Mouse (Mus musculus) E14TG2a.4 (cell line): ENCODE data around the gene Rps6ka4.

Source experiments
- H3K27me3 ChIP-seq: 2 replicates; pipeline ENCODE4 v1.6.1; 2014; ENCODE audit warnings: low read length, control low read depth; ENCODE audit not compliant: insufficient read depth
- H3K36me3 ChIP-seq: 2 replicates; pipeline ENCODE4 v1.6.1; 2014; ENCODE audit warnings: low read length, control low read depth; ENCODE audit not compliant: insufficient read depth
- H3K4me1 ChIP-seq: replicated peaks from 2 replicates; pipeline ENCODE4 v1.6.1; 2014; ENCODE audit warnings: low read depth, low read length, control low read depth
- H3K4me3 ChIP-seq: replicated peaks from 2 replicates; pipeline ENCODE4 v1.5.1; 2014; ENCODE audit warnings: mild to moderate bottlenecking, low read length
- H3K9me3 ChIP-seq: 2 replicates; pipeline ENCODE4 v1.6.1; 2014; ENCODE audit warnings: low read length, control low read depth
- CTCF ChIP-seq: conservative IDR thresholded peaks from 2 replicates; pipeline ENCODE4 v1.5.1; 2014; ENCODE audit warnings: low read length
- NANOG ChIP-seq: IDR thresholded peaks from 2 replicates; pipeline ENCODE4 v1.6.1; 2014; ENCODE audit warnings: borderline replicate concordance, low read length, mixed read lengths
- POU5F1 ChIP-seq: IDR thresholded peaks from 2 replicates; pipeline ENCODE4 v1.6.1; 2014; ENCODE audit warnings: low read length, borderline replicate concordance

Gene Rps6ka4

DNA sequence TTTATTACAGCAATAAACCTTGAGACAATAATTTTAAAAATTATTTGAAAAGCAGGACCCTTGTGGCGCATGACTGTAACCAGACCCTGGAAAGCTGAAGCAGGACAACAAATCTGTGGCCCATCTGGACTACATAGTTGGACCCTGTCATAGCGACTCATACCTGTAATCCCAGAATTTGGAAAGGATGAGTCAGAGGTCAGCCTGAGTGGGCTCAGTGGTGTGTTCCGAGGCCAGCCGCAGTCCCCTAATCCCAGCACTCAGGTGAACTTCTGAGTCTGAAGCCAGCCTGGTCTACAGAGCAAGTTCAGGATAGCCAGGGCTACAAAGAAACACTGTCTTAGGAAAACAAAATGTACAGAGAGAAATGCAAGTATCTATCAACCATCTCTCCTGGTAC lies 21.0 kb upstream of the Rps6ka4 start:
- Histone ChIP-seq H3K36me3 (no peaks in the 10 kb centered on the region), H3K9me3 (peaks cover 4% of the 10 kb centered on the region; the same call in 1 of the 2 replicates), H3K4me1 (peaks cover 27% of the 10 kb centered on the region), H3K27me3 (0 out of 2 replicates have a peak, but pooled peaks cover 4% of the 10 kb centered on the region), H3K4me3 (no peak overlapping the region)
- TF ChIP-seq POU5F1 (no peak), CTCF (no peak), NANOG (no peak)

DNA sequence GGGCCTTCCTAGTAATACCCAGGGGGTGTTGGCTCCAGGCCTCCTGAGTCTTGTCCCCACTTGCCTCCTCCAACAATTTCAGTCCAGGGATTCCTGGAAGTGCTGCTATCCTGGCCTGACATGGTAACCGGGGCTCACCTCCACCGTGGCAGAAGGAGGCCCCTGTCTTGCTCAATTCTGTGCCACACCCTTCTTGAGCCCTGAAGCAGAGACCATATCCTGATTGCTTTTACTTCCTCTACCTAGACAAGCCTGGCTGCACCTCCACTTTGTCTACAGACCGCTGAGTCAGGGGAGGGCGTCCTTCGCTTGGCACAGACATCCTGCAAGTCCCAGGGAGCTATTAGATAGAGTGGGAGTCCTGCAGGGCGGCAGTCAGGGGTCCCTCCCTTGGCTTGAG lies 20.3 kb upstream of the Rps6ka4 start:
- Histone ChIP-seq H3K27me3 (peaks cover 10% of the 10 kb centered on the region), H3K9me3 (peaks cover 4% of the 10 kb centered on the region; the same call in 1 of the 2 replicates), H3K4me1 (peaks cover 29% of the 10 kb centered on the region), H3K4me3 (no peak overlapping the region), H3K36me3 (no peaks in the 10 kb centered on the region)
- no peak for TF ChIP-seq CTCF
- TF ChIP-seq POU5F1, result no peak
- TF ChIP-seq NANOG, result no peak

DNA sequence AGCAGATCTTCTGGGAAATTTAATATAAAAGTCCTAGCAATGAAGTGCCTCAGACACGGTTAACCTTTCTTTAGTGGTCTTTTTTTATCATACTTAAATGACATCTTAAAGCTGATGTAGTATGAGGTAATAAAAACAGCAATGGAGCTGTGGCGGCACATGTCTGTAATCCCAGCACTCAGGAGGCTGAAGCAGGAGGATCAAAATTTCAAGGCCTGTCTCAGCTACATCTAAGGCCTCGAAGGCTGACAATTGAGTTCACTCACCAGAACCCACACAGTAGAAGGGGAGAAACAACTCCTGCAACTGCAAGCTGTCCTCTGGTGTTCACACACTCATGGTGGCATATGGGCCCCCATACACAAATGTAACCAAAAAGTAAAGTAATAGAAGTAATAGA lies 19.5 kb upstream of the Rps6ka4 start:
- peaks cover 13% of the 10 kb centered on the region for H3K27me3 ChIP-seq
- H3K4me1 ChIP-seq, result peaks cover 32% of the 10 kb centered on the region
- H3K9me3 ChIP-seq, result peaks cover 4% of the 10 kb centered on the region; the same call in 1 of the 2 replicates
- no peak overlapping the region for H3K4me3 ChIP-seq
- no peaks in the 10 kb centered on the region for H3K36me3 ChIP-seq
- TF ChIP-seq POU5F1 (no peak), NANOG (no peak), CTCF (no peak)

DNA sequence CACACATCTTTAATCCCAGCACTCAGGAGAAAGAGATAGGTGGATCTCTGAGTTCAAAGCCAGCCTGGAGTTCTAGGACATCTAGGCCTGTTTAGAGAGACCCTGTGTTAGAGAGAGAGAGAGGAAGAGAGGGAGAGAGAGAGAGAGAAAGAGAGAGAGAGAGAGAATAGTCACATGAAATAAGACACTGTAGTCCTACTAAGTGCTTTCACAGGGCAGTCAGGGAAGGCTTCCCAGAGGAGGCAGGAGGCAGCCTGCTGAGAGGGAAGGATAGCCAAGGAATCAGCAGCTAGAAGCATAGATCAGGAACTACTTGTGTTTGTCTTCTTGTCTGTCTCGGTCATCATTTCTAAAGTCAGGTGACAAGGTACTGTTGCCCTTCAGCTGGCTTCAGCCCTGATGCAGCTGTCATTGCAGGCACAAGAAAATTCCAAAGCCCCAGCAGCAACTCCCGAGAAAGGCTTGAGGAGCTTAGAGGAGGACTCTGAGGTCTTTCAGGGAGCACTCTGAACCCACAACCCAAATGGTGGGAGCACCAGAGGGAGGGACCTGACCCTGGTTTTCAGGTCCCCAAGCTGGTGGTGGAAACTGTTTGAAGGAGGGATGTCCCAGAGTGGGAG lies 18.7 kb upstream of the Rps6ka4 start:
- no peak for TF ChIP-seq NANOG
- no peak for TF ChIP-seq CTCF
- no peak for TF ChIP-seq POU5F1
- Histone ChIP-seq H3K4me3 (no peak overlapping the region), H3K9me3 (no peaks in the 10 kb centered on the region), H3K27me3 (peaks cover 20% of the 10 kb centered on the region), H3K4me1 (peaks cover 40% of the 10 kb centered on the region), H3K36me3 (no peaks in the 10 kb centered on the region)

- H3K27me3 ChIP-seq, result peaks cover 31% of the 10 kb centered on the region
- peaks cover 48% of the 10 kb centered on the region for H3K4me1 ChIP-seq
- H3K4me3 ChIP-seq, result no peak within 1 kb of the TSS
- H3K9me3 ChIP-seq, result no peaks in the 10 kb centered on the region
- TF ChIP-seq POU5F1 (no peak), NANOG (no peak), CTCF (no peak)
- H3K36me3 ChIP-seq, result no peaks in the 10 kb centered on the region
Measured at GRCm38 (mm10) chr19:6858031-6858430, 17.6 kb upstream of the Rps6ka4 start, which contains the start of gene Ccdc88b. Ccdc88b (minus strand) TSS chr19:6858211.

DNA sequence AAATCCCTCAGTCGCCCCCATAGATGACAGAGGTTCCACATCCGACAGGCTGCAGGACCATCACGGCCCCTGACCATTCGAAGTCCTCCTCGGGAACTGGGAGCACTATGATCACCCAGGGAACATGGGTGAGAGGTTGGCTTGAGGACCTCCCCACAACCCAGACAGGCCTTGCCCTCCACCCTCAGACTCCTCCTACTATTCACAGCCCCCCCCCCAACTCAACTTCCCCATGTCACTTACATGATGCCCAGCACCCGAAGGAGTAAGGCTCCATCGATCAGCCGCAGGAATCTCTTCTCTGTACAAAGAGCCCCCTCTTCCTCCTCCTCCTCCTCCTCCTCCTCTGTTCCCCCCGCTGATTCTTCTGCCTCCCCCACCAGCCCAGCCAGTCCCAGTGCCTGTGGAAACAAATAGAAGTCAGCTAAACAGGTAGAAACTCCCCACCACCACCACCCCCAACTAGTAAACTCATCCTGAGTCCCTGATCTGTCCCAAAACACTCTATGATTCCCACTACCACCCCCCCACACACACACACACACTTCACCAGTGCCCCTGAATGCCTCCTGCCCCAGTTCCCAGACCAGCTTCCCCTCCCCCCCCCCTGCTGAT lies 17.1 kb upstream of the Rps6ka4 start:
- H3K4me3 ChIP-seq, result no peak overlapping the region
- no peak for TF ChIP-seq POU5F1
- TF ChIP-seq CTCF, result no peak
- TF ChIP-seq NANOG, result no peak

GRCm38 (mm10) chr19:6857003-6857360 lies 16.5 kb upstream of the Rps6ka4 start:
- H3K4me3 ChIP-seq, result no peak overlapping the region
- no peaks in the 10 kb centered on the region for H3K9me3 ChIP-seq
- H3K4me1 ChIP-seq, result peaks cover 52% of the 10 kb centered on the region
- H3K27me3 ChIP-seq, result peaks cover 33% of the 10 kb centered on the region
- TF ChIP-seq CTCF (no peak), POU5F1 (no peak), NANOG (no peak)
- no peaks in the 10 kb centered on the region for H3K36me3 ChIP-seq

More for the DNA sequence above, 17.1 kb upstream of the Rps6ka4 start:
- Histone ChIP-seq H3K36me3 (no peaks in the 10 kb centered on the region), H3K9me3 (no peaks in the 10 kb centered on the region), H3K4me1 (peaks cover 53% of the 10 kb centered on the region), H3K27me3 (peaks cover 33% of the 10 kb centered on the region)

DNA sequence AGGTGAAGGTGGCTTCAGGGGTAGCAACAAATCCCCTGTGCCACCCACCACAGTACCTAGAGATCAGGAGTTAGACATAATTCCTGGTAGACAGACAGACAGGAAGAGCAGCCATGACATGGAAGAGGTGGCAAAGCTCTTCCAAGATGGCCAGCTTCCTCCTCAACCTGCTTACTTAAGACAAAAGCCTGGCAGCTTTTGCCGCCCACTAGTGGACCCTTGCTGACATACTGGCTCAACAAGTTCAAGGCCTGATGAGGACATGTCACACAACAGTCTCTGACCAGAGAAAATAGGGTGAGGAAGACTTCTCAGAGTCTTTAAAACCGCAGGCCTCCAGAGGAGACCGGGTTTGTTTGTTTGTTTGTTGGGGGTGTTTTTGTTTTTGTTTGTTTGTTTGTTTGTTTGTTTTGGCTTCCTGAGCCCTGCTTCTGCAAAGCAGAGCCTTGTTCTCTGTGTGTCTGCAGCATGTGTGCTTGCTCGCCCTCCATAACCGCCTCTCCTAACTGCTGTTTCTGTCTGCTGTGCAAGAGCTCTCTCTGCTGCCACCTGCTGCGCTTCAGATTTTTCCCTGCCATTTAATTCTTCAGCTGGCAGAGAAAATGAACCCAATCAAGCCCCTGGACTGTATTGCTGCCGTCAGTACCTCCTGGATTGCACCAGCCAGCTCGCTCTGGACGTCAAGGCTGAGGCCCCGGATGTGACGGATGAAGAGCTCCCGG lies 16.0 kb upstream of the Rps6ka4 start:
- H3K4me3 ChIP-seq, result peak overlapping the region; percentile 74
- peaks cover 51% of the 10 kb centered on the region for H3K4me1 ChIP-seq
- H3K27me3 ChIP-seq, result peaks cover 39% of the 10 kb centered on the region
- TF ChIP-seq NANOG (no peak), POU5F1 (no peak), CTCF (no peak)
- H3K36me3 ChIP-seq, result no peaks in the 10 kb centered on the region
- no peaks in the 10 kb centered on the region for H3K9me3 ChIP-seq
